Mouse (Mus musculus): ENCODE data around the gene Gm14180. TPM values are rescaled to one million over a fixed set of nuclear protein-coding genes. Genes with fewer than 3 reads are reported as not detected.
"Not testable (repeated sequence)": the region's sequence is repeated elsewhere in the genome, so short reads cannot be mapped to it uniquely, and the experiment has no call there.

Gene Gm14180
- total and polyA plus RNA-seq, 2 experiments from 2014 or later: not detected

DNA sequence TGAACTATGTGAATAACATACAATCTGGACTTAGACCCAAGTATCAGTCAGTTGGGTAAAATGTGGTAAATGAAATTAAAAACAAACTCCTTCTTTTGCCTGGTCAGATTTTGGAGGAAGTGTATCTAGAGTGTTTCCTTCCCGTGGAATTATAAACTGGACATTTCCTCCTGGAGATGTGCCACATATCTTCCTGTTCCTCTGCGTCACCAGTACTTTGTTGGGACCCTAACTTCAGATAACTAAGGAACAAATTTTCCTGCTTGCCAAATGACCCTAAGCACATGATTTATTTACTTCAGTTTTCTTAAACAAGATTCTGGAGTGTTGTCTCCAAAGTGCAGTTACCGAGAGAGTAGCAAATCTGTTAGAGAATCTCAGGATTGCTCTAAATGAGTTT is 9.9 kb upstream of the Gm14180 start:
- no peaks in the 10 kb centered on the region for H3K36me3 ChIP-seq (replicated peaks; ENCODE audit: control insufficient read depth, insufficient read depth, low read length)
- no peak overlapping the region for H3K4me2 ChIP-seq (ENCODE audit: low read depth, low read length)
- no peaks in the 10 kb centered on the region for H3K27me3 ChIP-seq (ENCODE audit: control insufficient read depth, insufficient read depth, low read length)
- no peak overlapping the region for H3K9ac ChIP-seq (replicated peaks; ENCODE audit: low read depth, low read length)
- H3K27ac ChIP-seq (ENCODE audit: low read depth): no peak overlapping the region
- TF ChIP-seq CTCF (IDR thresholded peaks at IDR 0.05; ENCODE audit: low read depth) (no peak), EP300 (IDR thresholded peaks at IDR 0.05; ENCODE audit: low read depth) (no peak)
- no peak overlapping the region for H3K4me3 ChIP-seq (ENCODE audit: low read depth, low read length)
- no peaks in the 10 kb centered on the region for H3K4me1 ChIP-seq (ENCODE audit: control insufficient read depth, insufficient read depth)
- H3K9me3 ChIP-seq (replicated peaks; ENCODE audit: control insufficient read depth, low read length): no peaks in the 10 kb centered on the region
- no peak for ATAC-seq (ENCODE audit: insufficient read depth, low read depth)
- WGBS: 62% methylated on average over 3 of the region's 3 CpGs
- no peak for DNase-seq (ENCODE audit: low spot score)

DNA sequence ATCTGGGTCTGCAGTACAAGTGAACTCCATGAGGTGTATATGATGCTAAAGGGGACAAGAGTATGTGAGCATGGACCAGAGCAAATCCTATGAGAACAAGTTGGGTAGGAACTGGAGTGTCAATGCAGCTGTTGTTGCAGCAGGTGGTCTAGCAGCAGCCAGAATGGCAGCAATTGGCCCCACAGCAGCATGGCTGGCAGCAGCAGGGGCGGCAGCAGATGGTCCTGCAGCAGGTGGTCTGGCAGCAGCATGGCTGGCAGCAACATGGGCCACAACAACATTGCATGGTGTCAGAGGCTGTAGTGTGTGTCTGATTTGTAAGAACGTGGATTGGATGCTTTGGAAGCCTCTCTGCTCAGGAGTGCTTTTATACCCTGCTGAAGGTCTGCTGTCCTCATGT is 10.0 kb downstream of the Gm14180 start:
- Histone ChIP-seq H3K27me3 (ENCODE audit: control insufficient read depth, insufficient read depth, low read length) (no peaks in the 10 kb centered on the region), H3K4me2 (ENCODE audit: low read depth, low read length) (no peak overlapping the region), H3K4me1 (ENCODE audit: control insufficient read depth, insufficient read depth) (no peaks in the 10 kb centered on the region), H3K9ac (replicated peaks; ENCODE audit: low read depth, low read length) (no peak overlapping the region), H3K27ac (ENCODE audit: low read depth) (no peak overlapping the region), H3K36me3 (replicated peaks; ENCODE audit: control insufficient read depth, insufficient read depth, low read length) (no peaks in the 10 kb centered on the region), H3K9me3 (replicated peaks; ENCODE audit: control insufficient read depth, low read length) (no peaks in the 10 kb centered on the region), H3K4me3 (ENCODE audit: low read depth, low read length) (no peak overlapping the region)
- no peak for ATAC-seq (ENCODE audit: insufficient read depth, low read depth)
- no peak for DNase-seq (ENCODE audit: low spot score)
- WGBS: 54% methylated on average over 2 of the region's 2 CpGs
- TF ChIP-seq EP300 (IDR thresholded peaks at IDR 0.05; ENCODE audit: low read depth) (no peak), CTCF (IDR thresholded peaks at IDR 0.05; ENCODE audit: low read depth) (no peak)

DNA sequence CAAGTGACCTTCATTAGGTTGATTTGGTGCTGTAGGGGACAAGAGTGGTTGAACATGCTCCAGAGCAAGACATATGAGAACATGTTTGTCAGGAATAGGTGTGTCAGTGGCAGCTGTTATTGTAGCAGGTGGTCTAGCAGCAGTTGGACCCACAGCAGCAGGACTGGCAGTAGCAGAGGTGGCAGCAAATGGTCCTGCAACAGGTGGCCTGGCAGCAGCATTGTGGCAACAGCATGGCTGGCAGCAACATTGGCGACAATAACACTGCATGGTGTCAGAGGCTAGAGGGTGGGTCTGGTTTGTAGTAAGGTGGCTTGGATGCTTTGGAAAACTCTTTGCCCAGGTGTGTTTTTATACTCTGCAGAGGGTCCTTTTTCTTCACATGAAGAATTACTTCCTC is 15.3 kb downstream of the Gm14180 start:
- H3K4me2 ChIP-seq (ENCODE audit: low read depth, low read length): no peak overlapping the region
- WGBS: 73% methylated on average over 1 of the region's 1 CpGs
- no peak for TF ChIP-seq EP300 (IDR thresholded peaks at IDR 0.05; ENCODE audit: low read depth)
- H3K4me3 ChIP-seq (ENCODE audit: low read depth, low read length): no peak overlapping the region
- H3K9ac ChIP-seq (replicated peaks; ENCODE audit: low read depth, low read length): no peak overlapping the region
- H3K27ac ChIP-seq (ENCODE audit: low read depth): no peak overlapping the region
- ATAC-seq (ENCODE audit: insufficient read depth, low read depth) (no peak), DNase-seq (ENCODE audit: low spot score) (no peak)
- no peaks in the 10 kb centered on the region for H3K27me3 ChIP-seq (ENCODE audit: control insufficient read depth, insufficient read depth, low read length)
- H3K36me3 ChIP-seq (replicated peaks; ENCODE audit: control insufficient read depth, insufficient read depth, low read length): no peaks in the 10 kb centered on the region
- no peaks in the 10 kb centered on the region for H3K4me1 ChIP-seq (ENCODE audit: control insufficient read depth, insufficient read depth)
- no peaks in the 10 kb centered on the region for H3K9me3 ChIP-seq (replicated peaks; ENCODE audit: control insufficient read depth, low read length)

DNA sequence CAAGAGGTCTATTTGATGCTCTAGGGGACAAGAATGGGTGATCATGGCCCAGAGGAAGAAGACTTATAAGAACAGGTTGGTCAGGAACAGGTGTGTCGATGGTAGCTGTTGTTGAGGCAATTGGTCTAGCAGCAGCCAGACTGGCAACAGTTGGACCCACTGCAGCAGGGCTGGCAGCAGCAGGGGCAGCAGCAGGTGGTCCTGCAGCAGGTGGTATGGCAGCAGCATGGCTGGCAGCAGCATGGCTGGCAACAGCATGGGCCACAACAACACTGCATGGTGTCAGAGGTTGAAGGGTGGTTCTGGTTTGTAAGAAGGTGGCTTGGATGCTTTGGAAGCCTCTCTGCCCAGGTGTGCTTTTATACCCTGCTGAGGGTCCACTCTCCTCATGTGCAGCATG is 43.6 kb downstream of the Gm14180 start, which contains the start of gene Gm14190:
Gm14190 (minus strand) TSS at position 278 of the 400 bp plus-strand sequence.
- no peak within 1 kb of the TSS for H3K9ac ChIP-seq (replicated peaks; ENCODE audit: low read depth, low read length)
- ATAC-seq (ENCODE audit: insufficient read depth, low read depth) (no peak), DNase-seq (ENCODE audit: low spot score) (no peak)
- H3K4me3 ChIP-seq (ENCODE audit: low read depth, low read length): no peak within 1 kb of the TSS
- H3K4me1 ChIP-seq (ENCODE audit: control insufficient read depth, insufficient read depth): no peaks in the 10 kb centered on the region
- H3K27me3 ChIP-seq (ENCODE audit: control insufficient read depth, insufficient read depth, low read length): no peaks in the 10 kb centered on the region
- no peaks in the 10 kb centered on the region for H3K9me3 ChIP-seq (replicated peaks; ENCODE audit: control insufficient read depth, low read length)
- no peak for TF ChIP-seq EP300 (IDR thresholded peaks at IDR 0.05; ENCODE audit: low read depth)
- no peak for TF ChIP-seq CTCF (IDR thresholded peaks at IDR 0.05; ENCODE audit: low read depth)
- H3K4me2 ChIP-seq (ENCODE audit: low read depth, low read length): no peak within 1 kb of the TSS
- WGBS: 74% methylated on average over 1 of the region's 1 CpGs
- H3K36me3 ChIP-seq (replicated peaks; ENCODE audit: control insufficient read depth, insufficient read depth, low read length): no peaks in the 10 kb centered on the region
- H3K27ac ChIP-seq (ENCODE audit: low read depth): no peak within 1 kb of the TSS

DNA sequence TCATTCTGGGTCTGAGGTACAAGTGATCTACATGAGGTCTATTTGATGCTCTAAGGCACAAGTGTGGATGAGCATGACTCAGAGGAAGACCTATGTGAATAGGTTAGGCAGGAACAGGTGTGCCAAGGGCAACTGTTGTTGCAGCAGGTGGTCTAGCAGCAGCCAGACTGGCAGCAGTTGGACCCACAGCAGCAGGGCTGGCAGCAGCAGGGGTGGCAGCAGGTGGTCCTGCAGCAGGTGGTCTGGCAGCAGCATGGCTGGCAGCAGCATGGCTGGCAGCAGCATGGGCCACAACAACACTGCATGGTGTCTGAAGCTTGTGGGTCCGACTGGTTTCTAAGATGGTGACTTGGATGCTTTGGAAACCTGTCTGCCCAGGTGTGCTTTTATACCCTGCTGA is 48.9 kb downstream of the Gm14180 start:
- H3K9ac ChIP-seq (replicated peaks; ENCODE audit: low read depth, low read length); ATAC-seq (ENCODE audit: insufficient read depth, low read depth): not testable (repeated sequence)

More for the DNA sequence above, 48.9 kb downstream of the Gm14180 start:
- not testable (repeated sequence) for H3K4me2 ChIP-seq (ENCODE audit: low read depth, low read length); H3K36me3 ChIP-seq (replicated peaks; ENCODE audit: control insufficient read depth, insufficient read depth, low read length); H3K4me3 ChIP-seq (ENCODE audit: low read depth, low read length); H3K27me3 ChIP-seq (ENCODE audit: control insufficient read depth, insufficient read depth, low read length); H3K9me3 ChIP-seq (replicated peaks; ENCODE audit: control insufficient read depth, low read length); H3K4me1 ChIP-seq (ENCODE audit: control insufficient read depth, insufficient read depth); DNase-seq (ENCODE audit: low spot score); H3K27ac ChIP-seq (ENCODE audit: low read depth)
- 50% methylated on average over 1 of the region's 1 CpGs for WGBS

Other genes starting within 250 kb of the Gm14180 start
Only the 30 nearest of the 41 such genes appear.
- gene Krtap3-1, start 167.7 kb downstream of the Gm14180 start, total RNA-seq (2014; rRNA removed; ENCODE audit: low replicate concordance): not detected in 2 replicates
- not detected in 2 replicates for gene Krtap3-1, start 167.7 kb downstream of the Gm14180 start, polyA plus RNA-seq (2015; fragmentation: Nextera tagmentation; extraction: Ambion mirVana)
- gene Krtap1-5, start 153.3 kb downstream of the Gm14180 start, total RNA-seq (2014; rRNA removed; ENCODE audit: low replicate concordance): not detected in 2 replicates
- not detected in 2 replicates for gene Krtap1-5, start 153.3 kb downstream of the Gm14180 start, polyA plus RNA-seq (2015; fragmentation: Nextera tagmentation; extraction: Ambion mirVana)
- gene Krtap1-4, start 150.6 kb downstream of the Gm14180 start, total RNA-seq (2014; rRNA removed; ENCODE audit: low replicate concordance): not detected in 2 replicates
- not detected in 2 replicates for gene Krtap1-4, start 150.6 kb downstream of the Gm14180 start, polyA plus RNA-seq (2015; fragmentation: Nextera tagmentation; extraction: Ambion mirVana)
- not detected in 2 replicates for gene Krtap1-3, start 143.0 kb downstream of the Gm14180 start, total RNA-seq (2014; rRNA removed; ENCODE audit: low replicate concordance)
- gene Krtap1-3, start 143.0 kb downstream of the Gm14180 start, polyA plus RNA-seq (2015; fragmentation: Nextera tagmentation; extraction: Ambion mirVana): not detected in 2 replicates
- not detected in 2 replicates for gene Krtap9-3, start 136.2 kb downstream of the Gm14180 start, total RNA-seq (2014; rRNA removed; ENCODE audit: low replicate concordance)
- not detected in 2 replicates for gene Krtap9-3, start 136.2 kb downstream of the Gm14180 start, polyA plus RNA-seq (2015; fragmentation: Nextera tagmentation; extraction: Ambion mirVana)
- not detected in 2 replicates for gene Gm11938, start 131.0 kb downstream of the Gm14180 start, total RNA-seq (2014; rRNA removed; ENCODE audit: low replicate concordance)
- not detected in 2 replicates for gene Gm11938, start 131.0 kb downstream of the Gm14180 start, polyA plus RNA-seq (2015; fragmentation: Nextera tagmentation; extraction: Ambion mirVana)
- gene Gm11937, start 124.1 kb downstream of the Gm14180 start, total RNA-seq (2014; rRNA removed; ENCODE audit: low replicate concordance): not detected in 2 replicates
- not detected in 2 replicates for gene Gm11937, start 124.1 kb downstream of the Gm14180 start, polyA plus RNA-seq (2015; fragmentation: Nextera tagmentation; extraction: Ambion mirVana)
- gene Krtap2-4, start 119.4 kb downstream of the Gm14180 start, total RNA-seq (2014; rRNA removed; ENCODE audit: low replicate concordance): not detected in 2 replicates
- gene Krtap2-4, start 119.4 kb downstream of the Gm14180 start, polyA plus RNA-seq (2015; fragmentation: Nextera tagmentation; extraction: Ambion mirVana): not detected in 2 replicates
- gene Gm11562, start 113.9 kb downstream of the Gm14180 start, total RNA-seq (2014; rRNA removed; ENCODE audit: low replicate concordance): not detected in 2 replicates
- gene Gm11562, start 113.9 kb downstream of the Gm14180 start, polyA plus RNA-seq (2015; fragmentation: Nextera tagmentation; extraction: Ambion mirVana): not detected in 2 replicates
- gene Krtap4-1, start 106.1 kb downstream of the Gm14180 start, total RNA-seq (2014; rRNA removed; ENCODE audit: low replicate concordance): not detected in 2 replicates
- gene Krtap4-1, start 106.1 kb downstream of the Gm14180 start, polyA plus RNA-seq (2015; fragmentation: Nextera tagmentation; extraction: Ambion mirVana): not detected in 2 replicates
- not detected in 2 replicates for gene Krtap4-2, start 99.2 kb downstream of the Gm14180 start, total RNA-seq (2014; rRNA removed; ENCODE audit: low replicate concordance)
- gene Krtap4-2, start 99.2 kb downstream of the Gm14180 start, polyA plus RNA-seq (2015; fragmentation: Nextera tagmentation; extraction: Ambion mirVana): not detected in 2 replicates
- gene Krtap4-7, start 90.2 kb downstream of the Gm14180 start, total RNA-seq (2014; rRNA removed; ENCODE audit: low replicate concordance): not detected in 2 replicates
- gene Krtap4-7, start 90.2 kb downstream of the Gm14180 start, polyA plus RNA-seq (2015; fragmentation: Nextera tagmentation; extraction: Ambion mirVana): not detected in 2 replicates
- gene Gm11555, start 84.1 kb downstream of the Gm14180 start, total RNA-seq (2014; rRNA removed; ENCODE audit: low replicate concordance): not detected in 2 replicates
- not detected in 2 replicates for gene Gm11555, start 84.1 kb downstream of the Gm14180 start, polyA plus RNA-seq (2015; fragmentation: Nextera tagmentation; extraction: Ambion mirVana)
- not detected in 2 replicates for gene Gm11563, start 75.3 kb downstream of the Gm14180 start, total RNA-seq (2014; rRNA removed; ENCODE audit: low replicate concordance)
- not detected in 2 replicates for gene Gm11563, start 75.3 kb downstream of the Gm14180 start, polyA plus RNA-seq (2015; fragmentation: Nextera tagmentation; extraction: Ambion mirVana)
- not detected in 2 replicates for gene Krtap4-6, start 68.3 kb downstream of the Gm14180 start, total RNA-seq (2014; rRNA removed; ENCODE audit: low replicate concordance)
- gene Krtap4-6, start 68.3 kb downstream of the Gm14180 start, polyA plus RNA-seq (2015; fragmentation: Nextera tagmentation; extraction: Ambion mirVana): not detected in 2 replicates
- gene Gm14190, start 43.5 kb downstream of the Gm14180 start, total RNA-seq (2014; rRNA removed; ENCODE audit: low replicate concordance): not detected in 2 replicates
- gene Gm14190, start 43.5 kb downstream of the Gm14180 start, polyA plus RNA-seq (2015; fragmentation: Nextera tagmentation; extraction: Ambion mirVana): not detected in 2 replicates
- gene Gm11595, start 38.6 kb upstream of the Gm14180 start, total RNA-seq (2014; rRNA removed; ENCODE audit: low replicate concordance): not detected in 2 replicates
- gene Gm11595, start 38.6 kb upstream of the Gm14180 start, polyA plus RNA-seq (2015; fragmentation: Nextera tagmentation; extraction: Ambion mirVana): not detected in 2 replicates
- gene Krtap4-8, start 46.4 kb upstream of the Gm14180 start, total RNA-seq (2014; rRNA removed; ENCODE audit: low replicate concordance): not detected in 2 replicates
- gene Krtap4-8, start 46.4 kb upstream of the Gm14180 start, polyA plus RNA-seq (2015; fragmentation: Nextera tagmentation; extraction: Ambion mirVana): not detected in 2 replicates
- not detected in 2 replicates for gene Krtap4-9, start 50.9 kb upstream of the Gm14180 start, total RNA-seq (2014; rRNA removed; ENCODE audit: low replicate concordance)
- gene Krtap4-9, start 50.9 kb upstream of the Gm14180 start, polyA plus RNA-seq (2015; fragmentation: Nextera tagmentation; extraction: Ambion mirVana): not detected in 2 replicates
- not detected in 2 replicates for gene Gm11596, start 59.2 kb upstream of the Gm14180 start, total RNA-seq (2014; rRNA removed; ENCODE audit: low replicate concordance)
- gene Gm11596, start 59.2 kb upstream of the Gm14180 start, polyA plus RNA-seq (2015; fragmentation: Nextera tagmentation; extraction: Ambion mirVana): not detected in 2 replicates
- not detected in 2 replicates for gene Gm11569, start 64.6 kb upstream of the Gm14180 start, total RNA-seq (2014; rRNA removed; ENCODE audit: low replicate concordance)
- not detected in 2 replicates for gene Gm11569, start 64.6 kb upstream of the Gm14180 start, polyA plus RNA-seq (2015; fragmentation: Nextera tagmentation; extraction: Ambion mirVana)
- gene Gm11554, start 70.2 kb upstream of the Gm14180 start, total RNA-seq (2014; rRNA removed; ENCODE audit: low replicate concordance): not detected in 2 replicates
- not detected in 2 replicates for gene Gm11554, start 70.2 kb upstream of the Gm14180 start, polyA plus RNA-seq (2015; fragmentation: Nextera tagmentation; extraction: Ambion mirVana)
- not detected in 2 replicates for gene Krtap4-13, start 75.6 kb upstream of the Gm14180 start, total RNA-seq (2014; rRNA removed; ENCODE audit: low replicate concordance)
- gene Krtap4-13, start 75.6 kb upstream of the Gm14180 start, polyA plus RNA-seq (2015; fragmentation: Nextera tagmentation; extraction: Ambion mirVana): not detected in 2 replicates
- gene Gm11564, start 81.4 kb upstream of the Gm14180 start, total RNA-seq (2014; rRNA removed; ENCODE audit: low replicate concordance): not detected in 2 replicates
- not detected in 2 replicates for gene Gm11564, start 81.4 kb upstream of the Gm14180 start, polyA plus RNA-seq (2015; fragmentation: Nextera tagmentation; extraction: Ambion mirVana)
- not detected in 2 replicates for gene 2300003K06Rik, start 103.8 kb upstream of the Gm14180 start, total RNA-seq (2014; rRNA removed; ENCODE audit: low replicate concordance)
- not detected in 2 replicates for gene 2300003K06Rik, start 103.8 kb upstream of the Gm14180 start, polyA plus RNA-seq (2015; fragmentation: Nextera tagmentation; extraction: Ambion mirVana)
- not detected in 2 replicates for gene Krtap4-16, start 117.3 kb upstream of the Gm14180 start, total RNA-seq (2014; rRNA removed; ENCODE audit: low replicate concordance)
- gene Krtap4-16, start 117.3 kb upstream of the Gm14180 start, polyA plus RNA-seq (2015; fragmentation: Nextera tagmentation; extraction: Ambion mirVana): not detected in 2 replicates
- gene Gm11568, start 123.6 kb upstream of the Gm14180 start, total RNA-seq (2014; rRNA removed; ENCODE audit: low replicate concordance): not detected in 2 replicates
- gene Gm11568, start 123.6 kb upstream of the Gm14180 start, polyA plus RNA-seq (2015; fragmentation: Nextera tagmentation; extraction: Ambion mirVana): not detected in 2 replicates
- not detected in 2 replicates for gene Gm11559, start 130.2 kb upstream of the Gm14180 start, total RNA-seq (2014; rRNA removed; ENCODE audit: low replicate concordance)
- gene Gm11559, start 130.2 kb upstream of the Gm14180 start, polyA plus RNA-seq (2015; fragmentation: Nextera tagmentation; extraction: Ambion mirVana): not detected in 2 replicates
- not detected in 2 replicates for gene Krtap9-1, start 139.1 kb upstream of the Gm14180 start, total RNA-seq (2014; rRNA removed; ENCODE audit: low replicate concordance)
- not detected in 2 replicates for gene Krtap9-1, start 139.1 kb upstream of the Gm14180 start, polyA plus RNA-seq (2015; fragmentation: Nextera tagmentation; extraction: Ambion mirVana)
- not detected in 2 replicates for gene Gm11567, start 144.9 kb upstream of the Gm14180 start, total RNA-seq (2014; rRNA removed; ENCODE audit: low replicate concordance)
- gene Gm11567, start 144.9 kb upstream of the Gm14180 start, polyA plus RNA-seq (2015; fragmentation: Nextera tagmentation; extraction: Ambion mirVana): not detected in 2 replicates